Mouse (Mus musculus): Measurements from ENCODE around the gene Sv2a. TPM values are rescaled to one million over a fixed set of nuclear protein-coding genes. Genes with fewer than 3 reads are reported as not detected.

Sv2a gene
- total RNA-seq (2012; rRNA removed), result 7.2 and 8.2 TPM in 2 replicates

GRCm38 (mm10) chr3:96180727-96181477 is at the start of gene Sv2a:
Sv2a (plus strand) TSS chr3:96181151.
- H3K36me3 ChIP-seq (ENCODE audit: control insufficient read depth, insufficient read depth, low read length, poor library complexity, severe bottlenecking), result peaks cover 16% of the 10 kb centered on the region
- TF ChIP-seq MAFK (IDR thresholded peaks at IDR 0.05; ENCODE audit: insufficient read depth, low read depth, low read length) (no peak), ZC3H11A (IDR thresholded peaks at IDR 0.05; ENCODE audit: borderline replicate concordance, low read depth, low read length) (no peak), CHD2 (IDR thresholded peaks at IDR 0.05; ENCODE audit: low read depth, low read length) (no peak), ZNF384 (IDR thresholded peaks at IDR 0.05; ENCODE audit: low read depth, low read length) (no peak), HCFC1 (IDR thresholded peaks at IDR 0.05; ENCODE audit: borderline replicate concordance, insufficient read depth, low read length) (no peak)
- H3K9me3 ChIP-seq (ENCODE audit: control insufficient read depth, insufficient read depth, low read depth, low read length), result no peaks in the 10 kb centered on the region
- peaks cover 4 to 23% of the 10 kb centered on the region in 2 experiments for H3K4me1 ChIP-seq (ENCODE audit: control insufficient read depth in 2 of 2, insufficient read depth in 2 of 2, low read length in 2 of 2, poor library complexity in 1 of 2)
- H3K27ac ChIP-seq (ENCODE audit: insufficient read depth, low read depth, low read length, poor library complexity, severe bottlenecking), result no peak within 1 kb of the TSS
- DNase-seq (ENCODE audit: low read depth, low spot score), result no peak
- H3K4me3 ChIP-seq (ENCODE audit: insufficient read depth in 1 of 2, low read depth in 1 of 2, low read length in 2 of 2, poor library complexity in 1 of 2, severe bottlenecking in 1 of 2), result peak within 1 kb of the TSS; percentile 70 to 76
- in situ Hi-C loops (cut with MboI; ENCODE audit: low sequenced_read_pairs in 2 of 2, unreplicated experiment in 2 of 2), result no loop called here
- peak within 1 kb of the TSS; percentile 57; the same call in 1 of the 2 replicates for H3K9ac ChIP-seq (ENCODE audit: insufficient read depth, low read depth, low read length, poor library complexity, severe bottlenecking)

GRCm38 (mm10) chr3:96132478-96132877 is 48.5 kb upstream of the Sv2a start:
- Histone ChIP-seq H3K36me3 (ENCODE audit: control insufficient read depth, insufficient read depth, low read length, poor library complexity, severe bottlenecking) (no peaks in the 10 kb centered on the region), H3K9me3 (ENCODE audit: control insufficient read depth, insufficient read depth, low read depth, low read length) (no peaks in the 10 kb centered on the region), H3K27ac (ENCODE audit: insufficient read depth, low read depth, low read length, poor library complexity, severe bottlenecking) (no peak overlapping the region), H3K4me3 (ENCODE audit: insufficient read depth in 1 of 2, low read depth in 1 of 2, low read length in 2 of 2, poor library complexity in 1 of 2, severe bottlenecking in 1 of 2) (no peak overlapping the region), H3K9ac (ENCODE audit: insufficient read depth, low read depth, low read length, poor library complexity, severe bottlenecking) (no peak overlapping the region), H3K4me1 (ENCODE audit: control insufficient read depth in 2 of 2, insufficient read depth in 2 of 2, low read length in 2 of 2, poor library complexity in 1 of 2) (peaks cover 0 to 3% of the 10 kb centered on the region in 2 experiments; a peak in 1 of 4 replicates)
- TF ChIP-seq HCFC1 (IDR thresholded peaks at IDR 0.05; ENCODE audit: borderline replicate concordance, insufficient read depth, low read length) (no peak), ZC3H11A (IDR thresholded peaks at IDR 0.05; ENCODE audit: borderline replicate concordance, low read depth, low read length) (no peak), CHD2 (IDR thresholded peaks at IDR 0.05; ENCODE audit: low read depth, low read length) (no peak), MAFK (IDR thresholded peaks at IDR 0.05; ENCODE audit: insufficient read depth, low read depth, low read length) (no peak), ZNF384 (IDR thresholded peaks at IDR 0.05; ENCODE audit: low read depth, low read length) (no peak)
- DNase-seq (ENCODE audit: low read depth, low spot score), result no peak
- in situ Hi-C loops (cut with MboI; ENCODE audit: low sequenced_read_pairs in 2 of 2, unreplicated experiment in 2 of 2), result no loop called here

DNA sequence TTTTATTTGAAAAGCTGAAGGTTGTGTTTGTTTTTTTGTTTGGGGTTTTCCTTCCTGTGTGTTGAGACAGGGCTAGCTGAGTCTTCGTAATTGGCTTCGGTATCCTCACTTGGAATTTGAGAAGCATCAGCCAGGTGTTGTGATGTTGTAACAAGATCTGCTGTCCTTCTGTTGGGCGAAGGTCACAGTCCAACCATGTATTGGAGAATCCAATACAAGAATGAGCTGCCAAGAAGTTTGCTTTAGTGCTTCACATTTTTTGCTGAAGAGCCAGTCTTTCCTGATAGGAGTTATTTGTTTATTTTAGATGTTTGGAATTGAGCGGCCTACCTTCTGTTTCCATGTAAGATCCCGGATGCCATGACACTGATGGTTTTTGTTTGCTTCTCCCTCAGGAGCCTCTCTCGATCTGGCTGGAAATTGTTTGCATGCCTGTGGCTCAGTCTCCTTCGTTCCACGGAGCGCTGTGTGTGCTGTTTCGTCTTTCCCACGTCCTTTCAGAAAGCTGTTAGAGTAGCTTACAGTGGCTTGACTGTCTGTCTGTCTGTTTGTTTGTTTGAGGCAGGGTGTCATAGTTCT is 47.5 kb upstream of the Sv2a start:
- TF ChIP-seq HCFC1 (IDR thresholded peaks at IDR 0.05; ENCODE audit: borderline replicate concordance, insufficient read depth, low read length) (no peak), CHD2 (IDR thresholded peaks at IDR 0.05; ENCODE audit: low read depth, low read length) (no peak), ZNF384 (IDR thresholded peaks at IDR 0.05; ENCODE audit: low read depth, low read length) (no peak), MAFK (IDR thresholded peaks at IDR 0.05; ENCODE audit: insufficient read depth, low read depth, low read length) (no peak), ZC3H11A (IDR thresholded peaks at IDR 0.05; ENCODE audit: borderline replicate concordance, low read depth, low read length) (no peak)
- no peaks in the 10 kb centered on the region for H3K9me3 ChIP-seq (ENCODE audit: control insufficient read depth, insufficient read depth, low read depth, low read length)
- in situ Hi-C loops (cut with MboI; ENCODE audit: low sequenced_read_pairs in 2 of 2, unreplicated experiment in 2 of 2), result no loop called here
- H3K4me3 ChIP-seq (ENCODE audit: insufficient read depth in 1 of 2, low read depth in 1 of 2, low read length in 2 of 2, poor library complexity in 1 of 2, severe bottlenecking in 1 of 2), result no peak overlapping the region
- H3K36me3 ChIP-seq (ENCODE audit: control insufficient read depth, insufficient read depth, low read length, poor library complexity, severe bottlenecking), result no peaks in the 10 kb centered on the region
- peaks cover 0 to 3% of the 10 kb centered on the region in 2 experiments; a peak in 1 of 4 replicates for H3K4me1 ChIP-seq (ENCODE audit: control insufficient read depth in 2 of 2, insufficient read depth in 2 of 2, low read length in 2 of 2, poor library complexity in 1 of 2)
- no peak overlapping the region for H3K9ac ChIP-seq (ENCODE audit: insufficient read depth, low read depth, low read length, poor library complexity, severe bottlenecking)
- DNase-seq (ENCODE audit: low read depth, low spot score), result no peak
- no peak overlapping the region for H3K27ac ChIP-seq (ENCODE audit: insufficient read depth, low read depth, low read length, poor library complexity, severe bottlenecking)

GRCm38 (mm10) chr3:96135011-96135410 is 45.9 kb upstream of the Sv2a start:
- no peaks in the 10 kb centered on the region for H3K36me3 ChIP-seq (ENCODE audit: control insufficient read depth, insufficient read depth, low read length, poor library complexity, severe bottlenecking)
- in situ Hi-C loops (cut with MboI; ENCODE audit: low sequenced_read_pairs in 2 of 2, unreplicated experiment in 2 of 2), result no loop called here
- peaks cover 0 to 3% of the 10 kb centered on the region in 2 experiments; a peak in 1 of 4 replicates for H3K4me1 ChIP-seq (ENCODE audit: control insufficient read depth in 2 of 2, insufficient read depth in 2 of 2, low read length in 2 of 2, poor library complexity in 1 of 2)
- H3K9me3 ChIP-seq (ENCODE audit: control insufficient read depth, insufficient read depth, low read depth, low read length), result no peaks in the 10 kb centered on the region
- DNase-seq (ENCODE audit: low read depth, low spot score), result no peak
- no peak overlapping the region for H3K9ac ChIP-seq (ENCODE audit: insufficient read depth, low read depth, low read length, poor library complexity, severe bottlenecking)
- no peak overlapping the region for H3K4me3 ChIP-seq (ENCODE audit: insufficient read depth in 1 of 2, low read depth in 1 of 2, low read length in 2 of 2, poor library complexity in 1 of 2, severe bottlenecking in 1 of 2)
- no peak for TF ChIP-seq ZNF384 (IDR thresholded peaks at IDR 0.05; ENCODE audit: low read depth, low read length)
- TF ChIP-seq HCFC1 (IDR thresholded peaks at IDR 0.05; ENCODE audit: borderline replicate concordance, insufficient read depth, low read length), result no peak
- TF ChIP-seq ZC3H11A (IDR thresholded peaks at IDR 0.05; ENCODE audit: borderline replicate concordance, low read depth, low read length), result no peak
- TF ChIP-seq CHD2 (IDR thresholded peaks at IDR 0.05; ENCODE audit: low read depth, low read length), result no peak
- TF ChIP-seq MAFK (IDR thresholded peaks at IDR 0.05; ENCODE audit: insufficient read depth, low read depth, low read length), result no peak
- H3K27ac ChIP-seq (ENCODE audit: insufficient read depth, low read depth, low read length, poor library complexity, severe bottlenecking), result no peak overlapping the region

Measured in ES-E14 (cell line).